Mouse (Mus musculus) lung, postnatal 0 days (tissue): ENCODE data around the gene Map3k1. TPM values are rescaled to one million over a fixed set of nuclear protein-coding genes. Genes with fewer than 3 reads are reported as not detected.

ENCODE experiments used
- ATAC-seq: fragments of 200-750 bp; cut with Nextera tagmentation; 2 replicates; pipeline ENCODE4 v1.8.0; 2017; ENCODE audit warnings: moderate library complexity
- DNase-seq: peaks from one replicate; pipeline ENCODE4 v3.0.0-alpha.2; 2016; ENCODE audit warnings: low spot score
- H3K27ac ChIP-seq: fragments of 300-500 bp; sonication (generic); 2 replicates; pipeline ENCODE4 v1.5.1; 2014; ENCODE audit warnings: antibody characterized with exemption, mild to moderate bottlenecking, low read length, mixed read lengths
- H3K27me3 ChIP-seq: fragments of 300-500 bp; sonication (generic); replicated peaks from 2 replicates; pipeline ENCODE4 v1.6.1; 2014; ENCODE audit warnings: low read length, mixed read lengths; ENCODE audit not compliant: insufficient read depth
- H3K36me3 ChIP-seq: fragments of 300-500 bp; sonication (generic); 2 replicates; pipeline ENCODE4 v1.6.1; 2014; ENCODE audit warnings: low read length, mixed read lengths; ENCODE audit not compliant: insufficient read depth
- H3K4me1 ChIP-seq: fragments of 300-500 bp; sonication (generic); 2 replicates; pipeline ENCODE4 v1.6.1; 2014; ENCODE audit warnings: antibody characterized with exemption, low read depth, low read length, mixed read lengths; ENCODE audit not compliant: insufficient read depth
- H3K4me2 ChIP-seq: fragments of 300-500 bp; sonication (generic); replicated peaks from 2 replicates; pipeline ENCODE4 v1.6.1; 2014; ENCODE audit warnings: low read depth, mild to moderate bottlenecking, low read length, moderate library complexity, mixed read lengths
- H3K4me3 ChIP-seq: fragments of 300-500 bp; sonication (generic); 2 replicates; pipeline ENCODE4 v1.5.1; 2014; ENCODE audit warnings: low read depth, low read length
- H3K9ac ChIP-seq: fragments of 300-500 bp; sonication (generic); replicated peaks from 2 replicates; pipeline ENCODE4 v1.6.1; 2014; ENCODE audit warnings: low read depth, mild to moderate bottlenecking
- H3K9me3 ChIP-seq: fragments of 300-500 bp; sonication (generic); 2 replicates; pipeline ENCODE4 v1.6.1; 2016; ENCODE audit warnings: low read length, mixed read lengths
- CTCF ChIP-seq: IDR thresholded peaks from 2 replicates; pipeline ENCODE4 v1.5.1; 2016; ENCODE audit warnings: antibody characterized with exemption, mild to moderate bottlenecking
- EP300 ChIP-seq: IDR thresholded peaks from 2 replicates; pipeline ENCODE4 v1.6.1; 2016; ENCODE audit warnings: antibody characterized with exemption, mild to moderate bottlenecking, control low read depth
- WGBS: fragments of 180-500 bp; shearing (Covaris S2); extraction: QIAGEN DNeasy Blood & Tissue Kit; methylation state at CpG from one replicate; pipeline ENCODE4 v1.1.7; 2014; 5-methylcytosine and 5-hydroxymethylcytosine counted together
- polyA plus RNA-seq: library from polyadenylated mRNA; unstranded; fragments of >200 nt; fragmentation: Nextera tagmentation; extraction: Ambion mirVana; gene quantifications from 2 replicates; pipeline ENCODE4 v1.2.1, GENCODE M21; 2015

Gene Map3k1
- polyA plus RNA-seq, 1 experiment from 2014 or later, result 16.6 TPM

DNA sequence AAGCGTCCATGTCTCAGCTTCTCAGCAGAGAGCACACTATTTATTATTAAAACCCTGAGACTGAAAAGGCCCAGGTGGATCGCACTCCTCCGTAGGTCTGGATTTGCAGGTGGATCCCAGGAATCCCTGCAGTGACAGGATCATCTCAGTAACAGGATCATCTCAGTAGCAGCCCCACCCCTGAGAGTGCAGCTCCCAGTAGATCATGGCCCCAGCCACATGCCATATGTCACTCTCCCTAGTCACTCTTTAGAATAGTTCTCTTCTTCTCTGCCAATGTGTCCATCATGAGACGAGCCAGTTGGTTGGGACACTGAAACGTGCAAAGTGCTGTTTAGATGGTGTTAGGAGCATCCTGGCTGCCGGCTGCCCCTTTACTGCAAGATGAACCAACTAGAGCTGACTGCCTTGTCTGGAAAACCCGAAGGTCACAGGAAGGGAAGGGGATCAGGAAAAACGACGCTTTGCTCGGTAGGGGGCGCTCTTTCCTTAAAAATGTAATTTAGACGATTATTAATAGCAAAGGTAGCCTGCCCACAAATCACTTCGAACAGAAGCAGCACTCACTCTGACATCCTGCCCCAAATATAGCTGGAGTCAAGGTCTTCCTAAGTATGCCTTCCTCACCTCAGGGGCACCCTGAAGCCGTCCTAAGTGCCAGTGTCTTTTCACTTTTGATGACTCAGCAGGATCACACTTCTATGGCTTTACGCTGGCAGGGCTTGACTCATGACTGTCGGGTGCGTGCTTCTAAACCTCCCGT, 20.8 kb downstream of the Map3k1 start:
- H3K27me3 ChIP-seq, result no peaks in the 10 kb centered on the region
- peaks cover 25% of the 10 kb centered on the region for H3K4me1 ChIP-seq
- H3K9ac ChIP-seq, result no peak overlapping the region
- no peaks in the 10 kb centered on the region for H3K36me3 ChIP-seq
- TF ChIP-seq CTCF, result peak; percentile 82
- TF ChIP-seq EP300, result no peak
- H3K9me3 ChIP-seq, result no peaks in the 10 kb centered on the region
- H3K4me2 ChIP-seq, result peak overlapping the region; percentile 42
- peak overlapping the region; percentile 16; the same call in 1 of the 2 replicates for H3K27ac ChIP-seq
- H3K4me3 ChIP-seq, result peak overlapping the region; percentile 6; the same call in 1 of the 2 replicates
- WGBS, result 19% methylated on average over 18 of the region's 18 CpGs
- DNase-seq, result peak; percentile 90
- ATAC-seq, result peak; percentile 55

DNA sequence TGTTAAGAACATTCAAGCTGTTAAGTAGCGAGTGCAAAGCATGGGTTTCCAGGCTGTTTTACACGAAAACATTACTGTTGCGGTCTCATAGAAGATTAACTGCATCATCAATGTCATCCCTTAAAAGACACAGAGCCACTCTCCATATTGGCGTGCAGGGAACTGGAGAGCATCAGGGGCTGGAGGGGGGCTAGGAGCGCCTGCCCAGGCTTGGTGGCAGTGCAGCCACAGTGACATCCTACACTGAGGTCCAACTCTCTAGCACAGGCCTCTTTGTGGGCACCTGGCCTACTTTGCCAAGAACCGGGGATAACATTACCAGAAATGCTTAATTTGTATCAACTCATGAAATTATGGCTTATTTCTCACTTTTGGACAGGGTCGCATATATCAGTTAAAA, 22.2 kb downstream of the Map3k1 start:
- no peak for ATAC-seq
- Histone ChIP-seq H3K4me1 (peaks cover 20% of the 10 kb centered on the region), H3K9me3 (no peaks in the 10 kb centered on the region), H3K36me3 (no peaks in the 10 kb centered on the region), H3K27me3 (no peaks in the 10 kb centered on the region), H3K4me3 (no peak overlapping the region), H3K4me2 (no peak overlapping the region), H3K27ac (no peak overlapping the region), H3K9ac (no peak overlapping the region)
- TF ChIP-seq CTCF (no peak), EP300 (no peak)
- 92% methylated on average over 7 of the region's 7 CpGs for WGBS
- DNase-seq, result no peak

DNA sequence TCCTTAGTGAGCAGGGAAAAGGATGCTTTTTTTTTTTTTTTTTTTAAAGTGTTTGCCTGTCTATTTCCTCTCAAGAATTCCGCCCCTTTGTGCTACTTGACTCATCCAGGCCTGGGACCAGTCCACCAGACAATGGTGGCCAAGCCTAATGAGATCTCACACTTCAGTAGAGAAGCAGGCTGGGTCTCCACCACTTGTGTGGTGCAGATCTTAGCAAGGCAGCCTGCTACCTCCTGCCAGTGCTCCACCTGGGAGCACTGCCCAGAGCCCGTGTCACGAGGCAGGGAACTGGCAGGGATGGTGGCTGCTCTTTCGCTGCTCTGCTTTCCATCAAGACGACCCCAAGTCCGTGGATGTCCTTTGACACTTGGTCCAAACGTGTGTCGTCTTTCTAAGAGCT, 25.3 kb downstream of the Map3k1 start:
- H3K9ac ChIP-seq, result no peak overlapping the region
- no peak overlapping the region for H3K27ac ChIP-seq
- DNase-seq, result no peak

GRCm38 (mm10) chr13:111779471-111779870, 29.3 kb downstream of the Map3k1 start:
- Histone ChIP-seq H3K9ac (no peak overlapping the region), H3K9me3 (no peaks in the 10 kb centered on the region), H3K4me3 (no peak overlapping the region), H3K4me2 (no peak overlapping the region), H3K36me3 (no peaks in the 10 kb centered on the region), H3K4me1 (peaks cover 4% of the 10 kb centered on the region; the same call in 1 of the 2 replicates), H3K27me3 (no peaks in the 10 kb centered on the region), H3K27ac (no peak overlapping the region)
- ATAC-seq (no peak), DNase-seq (no peak)
- TF ChIP-seq CTCF (no peak; the same call in 1 of the 2 replicates), EP300 (no peak)
- WGBS, result 58% methylated on average over 5 of the region's 5 CpGs

More for the DNA sequence above, 25.3 kb downstream of the Map3k1 start:
- Histone ChIP-seq H3K27me3 (no peaks in the 10 kb centered on the region), H3K36me3 (no peaks in the 10 kb centered on the region), H3K4me2 (no peak overlapping the region), H3K4me3 (no peak overlapping the region), H3K4me1 (peaks cover 6% of the 10 kb centered on the region; the same call in 1 of the 2 replicates), H3K9me3 (no peaks in the 10 kb centered on the region)
- no peak for TF ChIP-seq EP300
- TF ChIP-seq CTCF, result no peak
- WGBS, result 58% methylated on average over 8 of the region's 8 CpGs
- ATAC-seq, result no peak

- WGBS, result 46% methylated on average over 6 of the region's 6 CpGs
- H3K36me3 ChIP-seq, result peaks cover 4% of the 10 kb centered on the region; the same call in 1 of the 2 replicates
- no peak for ATAC-seq
- TF ChIP-seq CTCF, result no peak
- TF ChIP-seq EP300, result no peak
- DNase-seq, result no peak
- H3K4me3 ChIP-seq, result no peak overlapping the region
- H3K27me3 ChIP-seq, result no peaks in the 10 kb centered on the region
- no peak overlapping the region for H3K27ac ChIP-seq
- H3K9ac ChIP-seq, result no peak overlapping the region
- no peaks in the 10 kb centered on the region for H3K9me3 ChIP-seq
- H3K4me1 ChIP-seq, result peaks cover 4% of the 10 kb centered on the region; the same call in 1 of the 2 replicates
- H3K4me2 ChIP-seq, result no peak overlapping the region
Observed at GRCm38 (mm10) chr13:111778606-111779005, 30.2 kb downstream of the Map3k1 start.

- Histone ChIP-seq H3K4me2 (no peak overlapping the region), H3K27ac (no peak overlapping the region), H3K9ac (no peak overlapping the region), H3K27me3 (no peaks in the 10 kb centered on the region), H3K36me3 (peaks cover 7% of the 10 kb centered on the region; the same call in 1 of the 2 replicates), H3K4me1 (peaks cover 4% of the 10 kb centered on the region; the same call in 1 of the 2 replicates), H3K9me3 (no peaks in the 10 kb centered on the region), H3K4me3 (no peak overlapping the region)
- TF ChIP-seq CTCF (no peak), EP300 (no peak)
- no peak for ATAC-seq
- DNase-seq, result no peak
- whole genome bisulfite sequencing, result 74% methylated on average over 10 of the region's 10 CpGs
Observed at GRCm38 (mm10) chr13:111777865-111778264, 30.9 kb downstream of the Map3k1 start.
